Mouse (Mus musculus) G1E (cell line): ENCODE measurements around the gene Spp2.

Experiments used
- CTCF ChIP-seq: IDR thresholded peaks from 2 replicates; pipeline ENCODE4 v1.5.1; 2012; ENCODE audit warnings: low read depth, low read length, inconsistent platforms, mixed read lengths
- GATA1 ChIP-seq: IDR thresholded peaks from 2 replicates; pipeline ENCODE4 v1.6.1; 2012; ENCODE audit warnings: borderline replicate concordance, low read length, inconsistent platforms, mixed read lengths
- POLR2AphosphoS5 ChIP-seq: IDR thresholded peaks from 2 replicates; pipeline ENCODE4 v1.6.1; 2012; ENCODE audit warnings: low read depth, low read length, inconsistent platforms; ENCODE audit not compliant: insufficient replicate concordance
- TAL1 ChIP-seq: conservative IDR thresholded peaks from 2 replicates; pipeline ENCODE4 v1.6.1; 2012; ENCODE audit warnings: low read depth, low read length, inconsistent platforms, mixed read lengths

GRCm38 (mm10) chr1:88452198-88452597 lies 45.4 kb downstream of the Spp2 start:
- no peak for TF ChIP-seq CTCF
- no peak for TF ChIP-seq GATA1
- TF ChIP-seq TAL1 = no peak
- TF ChIP-seq POLR2AphosphoS5 = no peak
